Mouse (Mus musculus): Measurements from ENCODE around the gene Ada.
"Not testable (repeated sequence)": the region's sequence is repeated elsewhere in the genome, so short reads cannot be mapped to it uniquely, and the experiment has no call there.

Gene Ada

DNA sequence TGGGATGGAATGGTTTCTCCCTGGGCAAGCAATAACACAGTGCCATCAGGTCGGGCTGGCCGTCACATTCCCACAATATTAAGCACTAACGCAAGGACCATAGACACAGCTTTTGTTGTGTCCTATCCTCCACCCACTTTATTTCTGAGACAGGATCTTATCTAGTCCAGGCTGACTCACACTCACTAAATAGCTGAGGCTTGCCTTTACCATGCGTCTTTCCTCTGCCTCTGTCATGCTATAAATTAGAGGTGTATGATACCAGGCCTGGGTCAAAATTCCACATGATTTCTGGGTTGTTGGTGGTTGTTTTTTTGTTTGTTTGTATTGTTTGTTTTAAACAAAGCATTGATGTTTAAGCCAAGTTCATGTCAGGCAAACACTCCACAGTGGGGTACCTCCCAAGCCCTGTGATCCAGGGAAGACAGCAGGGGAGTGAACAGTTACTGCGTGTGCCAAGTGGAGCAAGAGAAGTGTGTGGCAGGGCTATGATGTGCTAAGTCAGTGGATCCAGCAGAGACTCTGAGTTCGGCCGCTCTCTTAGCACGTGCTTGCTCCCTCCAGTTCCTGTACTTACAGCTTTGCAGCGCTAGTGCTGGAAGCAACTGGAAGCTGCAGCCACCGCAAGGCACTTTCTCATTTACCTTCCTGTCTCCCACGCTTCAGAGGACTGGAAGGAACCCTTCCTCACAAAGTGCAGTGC lies 50.8 kb downstream of the Ada start:
- no peak for DNase-seq (ENCODE audit: extremely low read depth, low read depth, low spot score)

DNA sequence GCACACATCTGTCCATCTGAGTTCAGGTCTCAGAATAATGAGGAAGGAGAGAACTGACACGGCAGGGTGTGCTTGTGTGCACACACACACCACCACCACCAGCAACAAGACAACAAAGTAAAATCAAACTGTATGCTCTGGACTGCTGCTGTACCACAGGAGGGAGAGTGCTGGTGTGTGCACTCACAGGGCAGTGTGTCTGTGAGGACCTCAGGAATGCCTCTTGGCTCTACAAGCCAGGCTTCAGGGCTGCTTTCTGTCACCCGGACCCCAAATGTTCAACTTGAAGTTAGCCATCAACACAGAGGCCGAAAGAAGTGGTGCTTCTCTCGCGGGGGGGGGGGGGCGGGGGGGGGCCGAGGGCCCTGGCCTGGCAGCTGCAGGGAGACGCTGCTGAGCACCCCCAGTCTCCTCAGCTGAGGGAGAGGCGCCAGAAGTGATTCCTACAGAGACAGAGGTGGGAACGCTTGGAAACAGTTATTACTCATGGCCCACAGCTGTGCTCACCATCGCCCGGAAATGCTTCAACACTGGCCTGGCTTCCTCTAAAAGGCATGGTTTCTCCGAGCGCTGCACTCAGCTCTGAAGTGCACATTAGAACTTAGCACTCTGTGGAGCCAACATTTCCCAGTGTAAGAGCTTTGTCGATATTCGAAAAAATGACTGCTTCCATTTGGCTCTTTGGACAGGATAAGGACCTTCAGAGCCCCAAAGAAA lies 52.1 kb downstream of the Ada start:
- no peak for DNase-seq (ENCODE audit: extremely low read depth, low read depth, low spot score)

DNA sequence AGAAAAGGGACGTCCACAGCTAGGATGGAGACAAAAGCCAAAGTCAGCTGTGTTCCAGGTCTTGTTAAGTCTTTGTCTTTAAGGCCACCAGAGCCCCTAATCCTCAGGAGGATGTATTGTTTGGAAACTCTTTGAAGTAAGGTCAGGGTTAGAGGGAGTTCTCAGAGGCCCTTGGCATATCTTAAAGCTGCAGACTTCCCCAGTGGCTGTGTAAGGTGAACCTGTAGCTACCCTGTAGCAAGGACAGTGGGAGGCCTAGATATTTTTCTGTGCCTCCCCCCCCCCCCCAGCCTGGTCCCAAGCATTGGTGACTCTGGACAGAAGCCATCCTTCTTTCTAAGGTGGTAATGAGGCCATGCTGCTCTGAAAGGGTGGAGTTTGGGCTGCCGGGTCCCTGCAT lies 53.3 kb downstream of the Ada start:
- no peak for DNase-seq (ENCODE audit: extremely low read depth, low read depth, low spot score)

DNA sequence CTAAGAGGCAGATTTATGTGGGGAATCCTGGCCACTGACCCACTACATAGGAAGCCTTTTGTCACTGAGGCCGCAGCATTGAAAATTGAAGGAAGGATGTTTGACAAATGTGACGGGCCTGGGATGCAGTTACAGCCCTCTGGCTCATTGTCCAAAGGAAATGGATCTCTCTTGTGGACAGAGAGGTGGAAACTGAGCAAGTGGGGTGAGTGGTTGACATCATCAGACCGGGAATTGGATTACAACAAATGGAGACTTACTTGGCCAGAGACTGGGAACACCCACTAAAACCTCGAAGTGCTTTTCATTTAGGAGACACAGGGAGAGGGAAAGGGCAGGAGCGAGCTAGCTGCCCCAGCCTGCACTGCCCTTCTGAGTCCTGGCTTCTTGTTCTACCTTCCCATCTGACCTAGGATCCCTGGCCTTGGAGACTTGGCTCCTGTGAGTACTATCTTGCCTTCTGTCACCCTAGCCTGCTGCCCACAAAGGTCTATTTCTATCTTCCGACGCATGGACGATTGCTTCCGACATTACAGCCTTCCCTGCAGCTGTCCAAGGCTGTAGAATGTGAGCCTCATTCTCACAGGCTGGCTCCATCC lies 56.2 kb downstream of the Ada start:
- DNase-seq (ENCODE audit: extremely low read depth, low read depth, low spot score), result no peak

DNA sequence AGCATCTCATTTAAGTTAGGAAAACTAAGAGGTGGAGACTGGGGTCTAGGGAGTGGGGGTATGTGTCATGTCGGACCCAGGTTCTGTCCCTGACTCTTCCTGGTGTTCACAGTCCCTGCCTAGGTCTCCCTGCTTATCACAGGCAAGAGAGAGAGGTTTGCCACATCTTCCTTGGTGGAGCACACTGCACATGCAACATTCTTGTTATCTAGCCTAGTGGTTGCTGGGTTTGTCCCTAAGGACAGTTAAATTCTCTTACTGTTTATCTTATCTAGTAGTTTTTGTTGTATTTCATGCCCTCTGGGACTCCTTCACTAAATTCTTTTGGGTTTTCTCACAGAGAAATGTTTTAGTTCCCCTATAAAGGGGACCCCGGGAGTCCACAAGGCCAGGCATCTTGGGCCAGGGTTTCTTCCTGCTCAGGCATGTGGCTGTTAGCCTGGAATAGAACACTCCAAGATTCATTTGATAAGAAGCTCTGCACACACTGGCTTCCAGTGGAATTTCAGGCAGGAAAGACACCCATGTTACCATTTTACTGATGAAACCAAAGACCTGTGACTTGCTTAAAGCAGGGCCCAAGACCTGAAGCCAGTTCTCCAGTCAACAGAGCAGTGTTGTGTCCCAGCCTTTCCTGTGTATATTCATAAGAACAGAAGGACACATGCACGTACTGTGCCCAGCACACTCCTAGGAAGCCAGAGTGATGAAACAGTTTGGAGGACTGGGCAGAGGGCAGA lies 57.0 kb downstream of the Ada start:
- DNase-seq (ENCODE audit: extremely low read depth, low read depth, low spot score), result no peak

DNA sequence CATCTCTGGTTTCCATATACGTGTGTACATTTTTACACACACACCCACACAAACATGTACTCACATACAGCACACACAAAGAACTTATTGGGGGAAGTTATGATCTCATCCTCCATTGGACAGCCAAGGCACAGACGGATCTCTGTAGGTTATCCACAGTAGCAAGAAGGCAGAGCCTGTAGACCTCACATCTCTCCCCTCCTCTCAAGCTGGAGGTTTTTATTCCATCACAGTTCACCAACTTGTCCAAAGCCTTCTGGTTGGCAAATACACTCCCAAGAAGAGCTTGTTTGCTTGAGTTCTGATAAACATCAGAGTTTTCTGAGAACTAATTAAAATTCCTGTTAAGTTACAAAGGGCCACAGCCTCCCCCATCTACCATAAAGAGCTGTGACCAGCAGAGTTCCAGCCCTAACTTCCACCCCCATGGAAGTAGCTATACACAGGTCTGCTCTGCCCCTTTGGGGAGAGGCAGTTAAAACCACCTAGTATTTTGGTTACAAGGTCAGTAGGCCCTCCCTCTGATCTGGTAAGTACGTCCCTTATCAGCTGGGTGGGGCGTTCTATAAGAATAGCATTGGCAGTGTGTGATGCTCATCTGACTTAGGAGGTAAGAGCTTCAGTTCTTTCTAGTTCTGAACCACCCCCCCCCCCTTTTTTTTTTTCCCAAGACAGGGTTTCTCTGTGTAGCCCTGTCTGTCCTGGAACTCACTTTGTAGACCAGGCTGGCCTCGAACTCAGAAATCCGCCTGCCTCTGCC lies 58.0 kb downstream of the Ada start:
- DNase-seq (ENCODE audit: extremely low read depth, low read depth, low spot score), result no peak

DNA sequence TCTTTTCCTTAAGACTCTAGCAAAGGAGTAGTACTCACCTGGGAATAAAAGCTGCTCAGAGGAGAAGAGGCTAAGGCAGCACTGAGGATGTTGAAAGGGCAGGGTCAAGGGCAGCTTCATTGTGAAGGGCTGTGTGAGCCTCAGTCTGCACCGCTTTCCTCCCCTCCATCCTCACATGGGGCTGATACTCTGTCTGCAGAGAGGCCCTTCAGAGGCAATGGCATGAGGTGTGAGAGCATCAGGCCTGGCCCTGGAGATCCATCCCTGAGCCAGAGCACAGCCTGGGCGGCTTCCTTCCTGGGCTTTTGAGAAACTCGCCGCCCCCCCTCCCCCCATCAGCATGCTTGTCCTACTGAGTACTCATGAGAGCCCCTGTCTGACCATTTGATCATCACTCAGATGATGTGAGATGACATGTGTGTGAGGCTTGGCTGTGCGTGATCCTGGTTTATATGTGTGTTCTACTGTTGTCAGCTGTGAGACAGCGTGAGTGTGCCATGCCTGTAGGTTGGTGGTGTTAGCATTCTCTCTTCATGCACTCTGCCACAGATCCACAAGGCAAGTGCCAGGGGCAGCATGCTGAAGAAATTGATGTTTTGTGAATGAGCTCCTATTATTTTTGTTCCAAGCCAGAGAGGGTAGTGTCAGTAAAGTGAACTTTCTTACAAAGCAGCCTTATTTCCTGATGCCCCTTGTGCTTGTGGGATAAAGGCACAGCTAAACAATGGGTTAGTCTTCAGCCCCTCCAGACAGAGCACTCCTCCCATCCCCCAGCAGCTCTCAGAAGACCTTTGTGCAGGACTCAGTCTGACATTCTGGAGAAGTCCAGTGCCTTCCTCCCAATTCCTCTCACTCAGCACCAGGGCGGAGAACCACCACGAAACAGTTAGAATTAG lies 59.4 kb downstream of the Ada start:
- DNase-seq (ENCODE audit: extremely low read depth, low read depth, low spot score), result no peak

DNA sequence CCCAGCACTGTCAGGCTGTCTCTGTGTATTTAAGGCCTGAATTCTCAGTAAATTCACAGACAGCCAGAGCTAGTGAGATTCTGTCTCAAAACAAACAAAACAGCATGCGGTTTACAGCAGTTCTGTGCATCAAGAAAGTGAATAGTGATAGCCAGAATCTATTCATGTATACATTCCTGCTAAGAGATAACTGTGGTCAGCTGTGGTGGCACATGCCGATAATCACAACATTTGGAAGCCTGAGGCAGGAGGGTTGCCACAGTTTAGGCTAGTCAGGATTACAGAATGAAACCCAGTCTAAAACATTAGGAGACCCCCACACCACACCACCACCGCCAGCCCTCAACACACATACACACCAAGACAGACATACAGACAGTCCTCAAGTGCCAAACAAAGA lies 60.3 kb downstream of the Ada start:
- DNase-seq (ENCODE audit: extremely low read depth, low read depth, low spot score), result no peak

DNA sequence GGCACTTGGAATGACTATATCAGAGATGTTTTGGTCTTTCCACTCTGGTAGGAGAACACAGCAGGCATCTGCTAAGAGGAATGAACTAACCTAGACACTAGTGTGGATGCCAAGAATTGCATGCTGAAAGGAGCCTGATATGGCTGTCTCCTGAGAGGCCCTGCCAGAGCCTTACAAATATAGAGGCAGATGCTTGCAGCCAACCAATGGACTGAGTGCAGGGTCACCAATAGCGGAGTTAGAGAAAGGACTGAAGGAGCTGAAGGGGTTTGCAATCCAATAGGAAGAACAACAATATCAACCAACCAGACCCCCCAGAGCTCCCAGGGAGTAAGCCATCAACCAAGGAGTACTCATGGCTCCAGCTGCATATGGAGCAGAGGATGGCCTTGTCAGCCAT lies 61.7 kb downstream of the Ada start:
- DNase-seq (ENCODE audit: extremely low read depth, low read depth, low spot score), result not testable (repeated sequence)

DNA sequence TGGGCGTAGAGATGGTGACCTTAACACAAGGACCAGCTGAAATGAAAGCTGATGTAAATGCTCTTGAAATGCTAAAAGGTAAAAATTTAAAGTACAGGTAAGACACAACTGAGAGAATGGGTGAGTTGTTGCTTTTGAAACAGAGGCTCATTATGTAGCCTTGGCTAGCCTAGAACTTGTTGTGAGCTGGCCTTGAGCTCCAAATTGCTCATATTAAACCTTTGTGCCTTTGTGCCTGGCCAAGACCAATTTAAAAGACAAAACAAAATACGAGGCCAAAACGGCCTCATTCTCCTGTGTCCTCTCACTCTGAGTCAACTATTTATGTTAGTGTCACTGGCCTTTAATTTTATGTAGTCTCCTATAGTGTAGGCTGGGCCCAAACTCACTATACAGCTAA lies 63.2 kb downstream of the Ada start:
- no peak for DNase-seq (ENCODE audit: extremely low read depth, low read depth, low spot score)

DNA sequence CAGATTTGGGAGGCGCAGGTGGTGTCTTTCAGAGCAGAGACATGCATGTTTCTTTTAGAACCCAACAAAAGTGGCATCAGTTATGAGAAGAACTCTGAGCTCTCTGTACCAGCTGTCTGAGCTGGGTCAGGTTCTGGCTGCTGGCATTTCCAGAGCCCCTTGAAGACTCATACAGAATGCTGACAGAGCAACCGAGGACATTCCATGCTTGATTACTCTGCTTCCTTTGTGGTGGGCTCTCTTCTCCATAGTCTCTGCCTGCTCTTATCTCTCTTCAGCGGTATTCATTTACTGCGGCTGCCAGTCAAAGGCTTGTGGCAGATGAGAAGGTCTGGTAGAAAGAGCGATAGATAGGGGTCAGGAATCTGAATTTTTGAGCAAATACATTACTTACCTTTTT lies 63.8 kb downstream of the Ada start:
- no peak for DNase-seq (ENCODE audit: extremely low read depth, low read depth, low spot score)

DNA sequence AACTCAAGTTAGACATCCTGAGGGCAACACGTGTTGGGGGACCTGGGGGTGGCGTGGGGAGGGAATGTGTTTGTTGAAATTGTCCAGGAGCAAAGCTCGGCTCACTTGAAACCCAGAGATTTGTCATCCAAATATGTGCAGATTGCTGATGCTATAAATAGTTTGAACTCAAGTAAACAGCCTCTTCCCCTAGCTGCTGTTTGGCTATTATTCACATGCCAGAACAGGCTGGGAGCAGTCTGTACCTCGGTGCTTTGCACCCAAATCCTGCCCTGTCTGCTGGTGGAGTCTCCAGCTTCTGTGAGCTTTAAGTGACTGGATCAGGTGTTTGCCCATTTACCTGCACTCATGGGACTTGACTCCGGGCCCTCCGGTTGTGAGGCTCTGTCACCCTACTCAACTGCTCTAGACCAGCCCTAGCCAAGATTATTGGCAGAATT lies 64.3 kb downstream of the Ada start:
- no peak for DNase-seq (ENCODE audit: extremely low read depth, low read depth, low spot score)

DNA sequence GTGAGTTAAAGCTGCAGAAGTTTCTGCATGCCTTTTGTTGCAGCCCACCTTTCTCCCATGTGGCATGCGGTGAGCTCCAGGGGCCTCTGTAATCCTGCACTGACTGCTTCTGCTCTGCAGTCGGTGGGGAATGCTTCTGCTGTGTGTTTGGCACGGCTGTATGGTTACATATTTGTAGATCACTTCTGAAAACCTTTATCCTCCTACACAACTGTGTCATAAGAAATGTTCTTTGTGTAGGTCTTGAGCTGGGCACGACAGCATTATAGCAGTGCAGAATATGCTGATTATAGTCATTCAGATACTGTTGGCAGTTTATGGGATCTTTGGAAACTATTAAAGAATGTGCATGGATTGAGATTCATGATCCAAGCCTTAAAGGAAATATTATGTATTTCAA lies 64.8 kb downstream of the Ada start:
- DNase-seq (ENCODE audit: extremely low read depth, low read depth, low spot score), result no peak

DNA sequence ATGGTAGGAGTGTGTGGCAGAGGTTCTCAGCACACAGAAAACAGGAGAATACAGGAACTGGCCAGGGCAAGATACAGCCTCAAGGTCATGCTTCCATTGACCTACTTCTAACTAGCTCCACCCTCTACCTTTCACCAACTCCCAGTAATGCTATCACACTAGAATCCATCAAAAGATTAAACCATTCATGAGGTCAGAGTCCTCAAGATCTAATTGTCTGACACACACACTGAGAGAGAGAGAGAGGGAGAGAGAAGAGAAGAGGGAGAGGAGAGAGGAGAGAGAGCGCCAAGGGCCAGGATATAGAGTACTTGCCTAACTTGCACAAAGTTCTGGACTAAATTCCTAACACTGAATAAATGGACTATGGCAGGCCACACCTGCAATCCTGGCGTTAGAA lies 67.7 kb downstream of the Ada start:
- DNase-seq (ENCODE audit: extremely low read depth, low read depth, low spot score), result no peak

DNA sequence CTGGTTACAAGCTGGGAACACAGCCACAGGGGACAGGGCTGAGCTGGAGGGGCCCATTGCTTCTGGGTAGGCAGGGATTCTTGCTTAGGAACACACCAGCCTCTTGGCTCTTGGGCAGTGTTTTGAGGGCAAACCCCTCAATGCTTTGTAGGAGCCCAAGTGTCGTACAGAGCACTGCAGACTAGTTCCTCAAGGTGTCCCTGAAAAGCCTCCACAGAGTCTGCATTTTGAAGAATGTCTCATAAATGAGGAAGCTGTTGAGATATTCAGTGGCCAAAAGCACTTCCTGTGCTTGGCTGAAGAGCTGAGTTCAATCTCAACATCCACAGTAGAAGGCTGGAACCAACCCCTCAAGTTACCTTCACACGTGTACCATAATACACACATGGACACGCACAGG lies 73.3 kb downstream of the Ada start:
- DNase-seq (ENCODE audit: extremely low read depth, low read depth, low spot score), result no peak

All from fat pad, adult 2 months (tissue).